Mouse (Mus musculus): ENCODE measurements around the gene Ap4e1. TPM values are rescaled to one million over a fixed set of nuclear protein-coding genes. Genes with fewer than 3 reads are reported as not detected.
"Not testable (repeated sequence)": the region's sequence is repeated elsewhere in the genome, so short reads cannot be mapped to it uniquely, and the experiment has no call there.

Gene Ap4e1
- polyA plus RNA-seq, 1 experiment from 2014 or later = 11.3 TPM

- no peak overlapping the region for H3K4me3 ChIP-seq
- no peak for DNase-seq (ENCODE audit: low spot score)
- H3K4me1 ChIP-seq = no peaks in the 10 kb centered on the region
- no peak overlapping the region for H3K27ac ChIP-seq
- no peaks in the 10 kb centered on the region for H3K27me3 ChIP-seq (ENCODE audit: insufficient read depth, poor library complexity, severe bottlenecking)
- H3K9me3 ChIP-seq = no peaks in the 10 kb centered on the region
- H3K36me3 ChIP-seq = peaks cover 9% of the 10 kb centered on the region
- WGBS = 79% methylated on average over 11 of the region's 11 CpGs
Measured at GRCm38 (mm10) chr2:127080591-127081218, 72.2 kb downstream of the Ap4e1 start.

- H3K27ac ChIP-seq = no peak overlapping the region
- no peaks in the 10 kb centered on the region for H3K9me3 ChIP-seq
- H3K36me3 ChIP-seq = peaks cover 14% of the 10 kb centered on the region
- H3K4me3 ChIP-seq = no peak overlapping the region
- no peak for DNase-seq (ENCODE audit: low spot score)
- H3K4me1 ChIP-seq = no peaks in the 10 kb centered on the region
- no peaks in the 10 kb centered on the region for H3K27me3 ChIP-seq (ENCODE audit: insufficient read depth, poor library complexity, severe bottlenecking)
- WGBS = 90% methylated on average over 5 of the region's 5 CpGs
Measured at GRCm38 (mm10) chr2:127086235-127086634, 77.7 kb downstream of the Ap4e1 start.

- not testable (repeated sequence) for H3K9me3 ChIP-seq; H3K27me3 ChIP-seq (ENCODE audit: insufficient read depth, poor library complexity, severe bottlenecking); H3K4me1 ChIP-seq; H3K27ac ChIP-seq; H3K4me3 ChIP-seq
- DNase-seq (ENCODE audit: low spot score) = peak; percentile 64
- H3K36me3 ChIP-seq = peaks cover 12% of the 10 kb centered on the region
Measured at GRCm38 (mm10) chr2:127090151-127090550, 81.6 kb downstream of the Ap4e1 start.

GRCm38 (mm10) chr2:127092000-127092399, 83.5 kb downstream of the Ap4e1 start:
- Histone ChIP-seq H3K4me1 (no peaks in the 10 kb centered on the region), H3K27ac (no peak overlapping the region), H3K27me3 (ENCODE audit: insufficient read depth, poor library complexity, severe bottlenecking) (no peaks in the 10 kb centered on the region), H3K36me3 (peaks cover 5% of the 10 kb centered on the region), H3K4me3 (no peak overlapping the region), H3K9me3 (no peaks in the 10 kb centered on the region)
- 50% methylated on average over 8 of the region's 8 CpGs for WGBS
- no peak for DNase-seq (ENCODE audit: low spot score)

DNA sequence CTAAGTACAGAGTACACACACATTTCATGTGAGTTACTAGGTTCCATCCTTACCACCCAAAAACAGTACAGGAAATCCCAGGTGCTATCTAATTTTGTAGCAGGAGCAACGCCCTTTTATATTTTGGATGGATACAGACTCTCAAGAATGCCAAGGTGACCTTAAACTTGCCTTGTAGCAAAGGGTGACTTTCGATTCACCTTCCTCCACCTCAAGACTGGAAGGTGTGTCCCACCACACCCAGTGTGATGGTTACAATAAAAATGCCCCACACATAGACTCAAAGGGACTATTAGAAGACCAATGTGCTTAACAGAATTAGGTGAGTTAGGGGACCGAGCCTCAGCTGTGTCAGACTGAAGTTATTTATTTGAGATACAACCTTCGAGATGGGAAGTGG, 100.5 kb downstream of the Ap4e1 start:
- Histone ChIP-seq H3K4me3 (no peak overlapping the region), H3K27me3 (ENCODE audit: insufficient read depth, poor library complexity, severe bottlenecking) (no peaks in the 10 kb centered on the region), H3K9me3 (no peaks in the 10 kb centered on the region), H3K27ac (no peak overlapping the region), H3K4me1 (no peaks in the 10 kb centered on the region), H3K36me3 (peaks cover 99% of the 10 kb centered on the region)
- no peak for DNase-seq (ENCODE audit: low spot score)
- WGBS = 93% methylated on average over 4 of the region's 4 CpGs

Small RNA genes within 50 kb of the gene (microRNA-seq; reads per million reads assigned to microRNA genes)
- not detected for gene Gm24081

Other genes starting within 250 kb of the Ap4e1 start
- 2.0 and 2.5 TPM in 2 replicates for gene Usp50, start 225.2 kb upstream of the Ap4e1 start, polyA plus RNA-seq (2016; fragmentation: Nextera tagmentation; extraction: Ambion mirVana)
- 41.3 and 48.5 TPM in 2 replicates for gene Trpm7, start 132.5 kb upstream of the Ap4e1 start, polyA plus RNA-seq (2016; fragmentation: Nextera tagmentation; extraction: Ambion mirVana)
- 28.6 and 33.6 TPM in 2 replicates for gene Sppl2a, start 75.5 kb upstream of the Ap4e1 start, polyA plus RNA-seq (2016; fragmentation: Nextera tagmentation; extraction: Ambion mirVana)
- gene Blvra, start 61.9 kb downstream of the Ap4e1 start, polyA plus RNA-seq (2016; fragmentation: Nextera tagmentation; extraction: Ambion mirVana) = 36.0 and 40.9 TPM in 2 replicates
- gene Ncaph, start 125.2 kb downstream of the Ap4e1 start, polyA plus RNA-seq (2016; fragmentation: Nextera tagmentation; extraction: Ambion mirVana) = 70.9 and 76.9 TPM in 2 replicates
- gene Itpripl1, start 134.7 kb downstream of the Ap4e1 start, polyA plus RNA-seq (2016; fragmentation: Nextera tagmentation; extraction: Ambion mirVana) = 12.4 and 13.1 TPM in 2 replicates
- 2.0 TPM in 2 replicates for gene 1810024B03Rik, start 199.6 kb downstream of the Ap4e1 start, polyA plus RNA-seq (2016; fragmentation: Nextera tagmentation; extraction: Ambion mirVana)
- gene Snrnp200, start 199.7 kb downstream of the Ap4e1 start, polyA plus RNA-seq (2016; fragmentation: Nextera tagmentation; extraction: Ambion mirVana) = 61.8 and 64.4 TPM in 2 replicates
- gene Ciao1, start 239.1 kb downstream of the Ap4e1 start, polyA plus RNA-seq (2016; fragmentation: Nextera tagmentation; extraction: Ambion mirVana) = 58.3 and 61.1 TPM in 2 replicates
- 22.1 and 23.1 TPM in 2 replicates for gene Tmem127, start 239.2 kb downstream of the Ap4e1 start, polyA plus RNA-seq (2016; fragmentation: Nextera tagmentation; extraction: Ambion mirVana)

Data from heart, embryonic 10.5 days (tissue).